Mouse (Mus musculus): ENCODE measurements around the gene Slc26a9.

DNA sequence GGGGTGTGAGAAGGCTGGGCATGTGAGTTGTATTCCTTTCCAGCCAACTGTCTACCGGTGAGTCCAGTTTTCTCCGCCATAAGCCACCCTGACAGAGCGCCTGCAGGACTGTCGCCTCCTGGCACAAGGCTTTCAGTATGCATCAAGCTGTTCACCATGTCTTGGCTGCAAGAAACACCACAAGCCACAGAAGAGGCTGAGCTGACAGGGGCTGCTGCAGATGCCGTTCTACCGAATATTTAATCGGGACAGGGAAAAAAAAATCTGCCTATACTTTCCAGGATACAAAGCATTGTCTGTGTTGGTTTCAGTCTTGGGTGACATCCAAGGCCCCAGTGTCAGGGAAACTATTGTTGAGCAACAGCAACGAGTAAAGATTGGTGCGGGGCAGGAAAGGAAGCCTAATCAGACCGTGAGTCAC, 8.1 kb downstream of the Slc26a9 start:
- no peak for TF ChIP-seq POLR2A (IDR thresholded peaks at IDR 0.05; ENCODE audit: extremely low read depth, insufficient read depth, low read length)
- no peak for TF ChIP-seq CTCF (IDR thresholded peaks at IDR 0.05; ENCODE audit: extremely low read depth, insufficient read depth, low read length)

Measured in cortical plate, adult 2 months (tissue).